Mouse (Mus musculus): ENCODE measurements around the gene Msh3.
A peak's percentile ranks its signal among the peaks of the same experiment; 100 is the strongest.

Gene Msh3

DNA sequence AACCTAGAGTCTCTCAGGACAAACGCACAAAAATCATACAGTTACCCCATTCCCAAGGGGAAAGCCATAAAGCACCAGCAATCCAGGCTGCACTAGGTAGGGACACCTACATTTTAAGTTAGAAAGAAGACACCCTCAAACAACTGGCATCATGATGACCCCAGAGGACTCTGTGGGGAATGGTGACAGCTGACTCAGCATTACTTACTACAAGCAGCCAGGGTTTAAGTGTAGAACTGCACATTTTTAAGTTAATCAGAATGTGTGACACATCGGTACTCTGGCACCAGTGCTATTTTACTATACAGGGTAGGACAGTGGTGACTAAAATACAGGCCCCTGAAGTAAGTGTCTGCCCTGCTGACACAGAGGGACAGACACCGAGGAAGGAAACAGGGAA, 24.2 kb downstream of the Msh3 start:
- DNase-seq (ENCODE audit: low read depth, low spot score) = no peak

DNA sequence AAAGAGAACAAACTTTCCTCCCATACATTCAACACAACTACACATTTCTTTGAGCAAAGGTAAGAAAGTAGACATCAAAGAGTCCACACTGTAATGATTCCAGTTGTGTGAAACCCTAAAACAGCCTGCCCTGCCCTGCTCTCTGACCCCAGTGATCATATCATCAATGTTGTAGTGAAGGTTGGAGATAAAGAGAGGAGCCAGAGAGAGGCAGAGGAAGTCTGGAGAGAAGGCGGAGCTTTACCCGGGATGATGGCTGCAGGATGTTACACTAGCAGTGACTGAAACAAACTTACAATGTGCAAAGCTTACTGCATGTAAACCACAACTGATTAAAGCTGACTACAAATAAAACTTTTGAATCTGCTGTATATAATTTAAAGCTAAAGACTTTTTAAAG, 26.8 kb downstream of the Msh3 start:
- DNase-seq (ENCODE audit: low read depth, low spot score) = no peak

DNA sequence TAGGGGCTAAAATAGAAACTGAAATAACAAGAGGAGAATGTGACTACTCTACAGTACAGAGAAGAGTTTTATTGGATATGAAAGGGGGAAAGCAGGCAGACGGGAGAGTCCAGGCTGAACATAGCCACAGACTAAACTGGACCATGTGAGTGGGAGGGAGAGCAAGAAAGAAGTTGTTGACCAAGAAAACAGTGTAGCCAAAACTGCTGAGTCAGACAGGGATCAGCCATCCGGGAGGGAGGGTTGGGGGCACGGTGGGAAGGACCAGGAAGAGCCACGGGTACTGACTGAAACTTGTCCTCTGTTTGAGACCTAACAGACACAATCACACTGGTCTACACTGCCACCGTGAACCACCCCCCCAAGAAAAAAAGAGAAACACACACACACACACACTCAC, 28.8 kb downstream of the Msh3 start:
- peak; percentile 17 for DNase-seq (ENCODE audit: low read depth, low spot score)

DNA sequence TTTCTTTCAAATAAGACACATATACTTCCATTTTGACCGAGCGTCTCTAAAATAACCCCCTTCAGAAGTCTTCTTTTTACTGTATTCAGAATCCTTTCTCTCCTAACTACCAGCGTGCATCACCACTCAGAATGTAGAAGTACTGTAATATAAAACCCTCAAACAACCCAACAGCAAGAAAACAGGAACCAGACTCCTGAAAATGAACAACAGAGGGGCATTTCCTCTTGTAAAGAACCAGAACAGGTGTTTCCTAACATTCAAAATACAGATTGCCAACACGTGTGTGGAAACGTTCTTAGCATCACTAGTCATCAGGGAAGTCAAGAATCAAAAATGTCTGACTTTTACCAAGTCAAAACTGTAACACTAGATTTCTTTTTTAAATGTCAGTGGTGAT, 34.0 kb downstream of the Msh3 start:
- DNase-seq (ENCODE audit: low read depth, low spot score) = no peak

DNA sequence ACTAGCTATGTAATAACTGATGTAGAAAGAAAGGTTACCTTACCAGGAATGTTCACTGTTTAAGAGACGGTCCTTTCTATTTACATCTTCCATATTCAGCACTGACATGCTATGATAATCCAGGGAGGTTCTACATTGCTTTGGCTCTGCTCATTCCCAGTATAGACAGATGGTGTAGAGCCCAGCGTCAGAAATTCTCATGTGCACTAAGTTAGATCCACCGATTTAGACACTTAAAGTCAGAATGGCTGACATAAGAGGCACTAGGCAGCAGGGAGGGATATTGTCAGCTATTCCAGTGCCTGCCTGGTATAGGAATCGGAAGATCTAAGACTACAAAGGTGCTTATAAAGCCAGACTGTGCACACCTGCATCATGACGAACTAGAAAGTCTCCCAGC, 40.2 kb downstream of the Msh3 start:
- DNase-seq (ENCODE audit: low read depth, low spot score) = no peak

DNA sequence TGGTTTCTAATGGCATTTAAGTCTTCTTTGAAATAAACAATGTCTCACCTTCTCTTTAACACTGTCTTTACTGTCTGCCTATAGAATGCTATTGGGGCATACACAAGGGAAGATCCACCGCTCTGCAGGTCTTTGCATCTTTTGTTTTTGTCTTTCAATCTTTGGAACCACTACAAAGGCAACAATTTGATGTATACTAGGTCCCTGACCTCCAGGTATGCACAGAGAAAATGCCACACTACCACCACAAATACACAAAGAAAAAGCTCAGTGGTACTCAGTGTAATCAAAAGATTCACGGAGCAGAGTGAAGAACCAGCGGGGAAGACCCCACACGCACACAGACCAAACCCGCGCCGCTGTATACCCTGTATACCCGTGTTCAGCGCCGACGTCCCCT, 49.1 kb downstream of the Msh3 start, which contains the start of gene Gm20379:
Gene Gm20379, plus strand, starts transcription at position 301 of the 400 bp plus-strand sequence.
- DNase-seq (ENCODE audit: low read depth, low spot score) = no peak

DNA sequence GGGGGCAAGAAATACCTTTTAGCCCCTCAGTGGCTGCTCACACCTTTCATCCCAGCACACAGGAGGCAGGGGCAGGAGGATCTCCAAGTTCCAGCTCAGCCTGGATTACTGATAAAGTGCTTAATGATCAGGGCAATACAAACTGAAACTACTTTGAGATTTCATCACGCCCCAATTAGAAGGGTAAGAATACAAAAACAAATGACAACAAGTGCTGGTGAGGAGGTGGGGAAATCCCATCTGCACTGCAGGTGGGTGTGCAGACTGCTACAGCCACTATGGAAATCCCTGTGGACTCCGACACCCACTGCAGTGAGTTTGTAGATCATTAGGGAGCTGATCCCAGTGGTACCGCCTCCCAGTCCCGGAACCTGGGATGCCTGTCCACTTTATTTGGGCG, 50.5 kb downstream of the Msh3 start:
- no peak for DNase-seq (ENCODE audit: low read depth, low spot score)

DNA sequence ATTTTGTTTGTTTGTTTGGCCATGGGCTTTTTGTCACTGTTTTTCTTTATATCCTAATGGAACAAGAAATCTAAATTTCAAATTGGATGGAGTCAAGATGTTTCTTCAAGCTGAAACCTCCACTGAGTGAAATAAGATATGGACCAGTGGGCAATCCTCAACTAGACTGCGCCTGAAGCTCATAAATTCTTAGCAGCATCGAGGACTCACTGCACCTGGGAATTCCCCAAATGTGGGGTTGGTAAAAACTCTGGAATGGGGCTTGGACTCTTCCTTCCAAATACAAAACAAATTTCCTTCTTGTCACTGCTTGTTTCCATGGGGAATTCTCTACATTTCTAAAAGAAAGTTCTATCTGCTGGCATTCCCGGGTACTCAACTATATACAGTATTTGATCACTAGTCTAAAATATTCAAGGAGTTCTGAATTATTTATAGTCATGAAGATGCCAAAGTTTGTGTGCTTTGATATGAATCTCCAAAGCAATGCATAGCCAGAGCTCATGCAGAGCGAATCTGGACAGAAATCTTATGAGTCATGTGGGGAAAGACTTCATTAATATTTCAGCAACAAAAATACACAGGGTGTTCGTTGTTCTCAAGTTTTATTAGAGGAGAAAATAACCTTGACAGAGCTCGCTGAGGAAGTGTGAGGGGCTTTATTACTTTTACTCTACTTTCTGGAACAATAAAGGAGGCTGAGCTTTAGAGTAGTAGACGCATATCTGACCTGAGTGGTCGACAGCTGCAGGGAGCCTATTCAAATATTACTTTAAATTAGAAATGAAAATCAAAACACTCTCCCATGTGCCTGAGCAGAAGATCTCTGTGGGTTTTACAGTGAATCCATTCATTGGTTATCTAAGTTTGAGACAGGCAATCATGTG, 51.5 kb downstream of the Msh3 start:
- no peak for DNase-seq (ENCODE audit: low read depth, low spot score)

DNA sequence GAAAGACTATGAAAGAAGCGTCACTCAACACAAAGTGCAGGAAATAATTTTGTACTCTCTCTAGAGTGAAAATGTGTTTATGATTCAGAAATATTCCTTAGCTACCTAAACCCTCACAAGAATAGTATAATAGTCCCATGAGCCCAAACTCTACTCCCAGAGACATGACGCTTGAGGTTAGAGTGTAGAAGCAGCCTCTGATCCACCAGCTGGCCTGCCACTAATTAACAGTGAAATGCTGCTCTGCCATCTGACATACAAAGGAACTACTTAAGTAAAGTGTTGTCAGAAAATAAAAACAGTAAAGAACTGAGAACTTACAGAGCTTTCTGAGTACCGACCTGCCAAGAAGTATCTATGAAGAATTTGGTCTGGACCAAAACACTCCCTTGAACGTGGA, 52.3 kb downstream of the Msh3 start:
- DNase-seq (ENCODE audit: low read depth, low spot score) = no peak

DNA sequence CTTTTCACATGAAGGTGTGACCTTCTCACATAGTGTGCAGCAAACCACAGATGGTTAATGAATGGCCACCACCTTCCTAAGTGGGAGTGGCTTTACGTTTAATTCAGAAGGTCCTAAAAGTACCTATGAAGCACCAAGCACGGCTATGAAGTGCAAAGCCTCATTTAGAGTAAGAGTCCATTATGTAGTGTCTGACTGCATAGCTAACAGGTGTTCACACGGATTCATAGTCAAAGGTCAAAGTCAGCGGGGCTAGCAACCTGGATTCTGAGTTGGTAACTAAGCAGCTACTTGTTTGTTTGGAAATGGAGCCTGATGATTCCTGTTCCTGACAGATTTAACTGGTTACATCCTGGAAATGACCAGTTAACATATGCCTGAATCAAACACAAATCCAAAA, 53.0 kb downstream of the Msh3 start:
- no peak for DNase-seq (ENCODE audit: low read depth, low spot score)

DNA sequence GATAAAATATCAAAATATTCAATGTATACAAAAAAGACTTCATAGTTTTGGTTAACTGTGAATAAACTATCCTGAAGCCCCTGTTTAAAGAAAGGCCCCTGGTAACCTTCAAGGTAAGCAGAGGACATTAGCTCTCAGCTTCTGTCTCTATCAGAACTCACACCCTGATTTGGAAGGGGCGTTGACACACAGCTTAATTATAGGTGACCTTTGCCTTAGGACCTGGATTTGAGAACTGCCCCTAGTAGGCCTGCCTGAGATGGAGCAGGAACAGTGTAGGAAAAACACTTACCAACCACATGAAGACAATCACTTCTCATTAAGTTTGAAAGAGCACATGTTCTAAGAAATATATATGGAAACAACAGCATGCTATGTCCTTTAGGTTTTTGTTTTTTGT, 55.3 kb downstream of the Msh3 start:
- DNase-seq (ENCODE audit: low read depth, low spot score) = no peak

DNA sequence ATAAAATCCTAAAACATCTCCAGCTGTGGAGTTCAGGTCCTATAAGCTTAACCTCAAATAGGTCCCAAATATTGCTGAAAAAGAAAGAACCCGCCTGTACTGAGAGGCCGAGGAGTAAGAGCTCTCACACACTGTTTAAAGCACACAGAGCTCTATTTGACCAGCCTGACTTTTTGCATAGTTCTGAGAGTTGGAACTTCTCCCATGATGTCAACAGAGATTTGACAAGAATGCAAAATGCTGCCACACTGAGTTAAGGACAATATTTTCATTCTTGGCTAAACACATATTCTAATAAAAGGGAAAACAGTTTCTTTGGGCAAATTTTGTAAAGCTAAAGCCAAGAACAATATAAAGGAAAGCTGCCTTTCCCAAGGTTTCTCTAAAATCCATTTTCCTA, 57.8 kb downstream of the Msh3 start:
- DNase-seq (ENCODE audit: low read depth, low spot score) = no peak

DNA sequence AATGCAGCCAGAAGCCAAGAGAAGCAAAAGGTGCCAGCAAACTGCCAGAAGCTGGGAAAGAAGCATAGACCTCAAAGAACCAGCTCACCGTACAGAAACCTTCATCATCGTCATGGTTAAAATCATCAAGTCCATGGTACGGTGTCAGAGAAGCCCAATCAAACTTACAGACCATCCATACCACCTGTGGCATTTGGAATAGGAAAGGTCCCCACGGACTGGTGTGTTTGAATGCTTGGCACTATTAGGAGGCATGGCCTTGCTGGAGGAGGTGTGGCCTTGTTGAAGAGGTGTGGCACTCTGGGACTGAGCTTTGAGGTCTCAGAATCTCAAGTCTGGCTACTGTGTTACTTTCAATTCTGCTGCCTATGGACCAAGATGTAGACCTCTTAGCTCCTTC, 58.3 kb downstream of the Msh3 start:
- DNase-seq (ENCODE audit: low read depth, low spot score) = no peak

DNA sequence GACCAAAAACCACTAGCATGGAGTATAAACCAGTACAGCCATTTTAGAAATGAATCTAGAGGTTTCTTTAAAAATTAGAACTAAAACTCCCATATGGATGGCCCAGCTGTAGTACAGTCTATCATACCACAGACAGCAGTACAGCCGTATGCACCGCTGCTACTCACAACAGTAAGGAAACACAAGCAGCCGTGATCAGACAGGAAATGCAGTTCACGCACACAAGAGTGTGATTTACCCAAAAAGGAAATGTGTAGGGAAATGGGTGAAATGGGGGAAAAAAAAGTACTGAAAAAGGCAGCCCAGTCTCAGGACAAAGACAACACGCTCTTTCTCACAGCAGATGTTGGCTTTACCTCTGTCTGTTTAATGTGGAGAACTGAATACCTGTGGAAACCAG, 60.9 kb downstream of the Msh3 start:
- DNase-seq (ENCODE audit: low read depth, low spot score) = no peak

DNA sequence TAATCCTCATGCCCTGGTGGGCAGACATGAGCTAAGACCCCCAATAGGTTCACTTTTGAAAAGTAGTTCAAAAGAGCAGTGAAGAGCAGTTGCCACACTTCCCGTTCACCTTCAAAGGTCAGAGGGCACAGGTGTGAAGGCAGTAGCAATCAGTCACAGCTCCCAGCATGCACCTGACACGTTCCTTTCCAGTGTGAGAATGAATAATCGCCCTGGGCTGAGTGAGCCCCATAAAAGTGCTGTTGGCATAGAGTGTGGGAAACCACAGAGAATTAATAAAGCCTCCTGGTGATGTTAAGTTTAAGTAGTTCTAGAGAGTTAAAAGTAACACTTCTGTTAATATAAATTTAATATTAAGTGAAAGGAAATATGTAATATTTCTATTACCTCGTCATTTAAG, 63.2 kb downstream of the Msh3 start:
- no peak for DNase-seq (ENCODE audit: low read depth, low spot score)

DNA sequence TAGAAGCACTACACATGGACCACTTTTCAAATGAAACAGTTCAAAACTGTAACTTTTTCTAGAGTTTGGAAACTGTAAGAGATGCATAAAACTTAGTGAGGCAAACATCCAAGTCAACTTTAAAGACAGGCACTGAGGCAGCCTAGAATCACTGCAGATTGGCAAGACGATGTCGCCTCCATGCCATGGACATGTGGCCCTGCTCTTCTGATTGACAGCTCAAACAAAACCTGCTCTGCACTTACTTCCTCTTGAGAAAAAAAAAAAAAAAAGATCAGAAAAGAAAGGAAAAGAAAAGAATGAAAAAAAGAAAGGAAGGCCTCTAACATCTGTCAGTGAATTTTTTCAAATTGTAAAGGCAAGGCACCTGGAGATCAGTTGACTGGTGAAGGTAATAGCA, 77.8 kb downstream of the Msh3 start:
- DNase-seq (ENCODE audit: low read depth, low spot score) = no peak

DNA sequence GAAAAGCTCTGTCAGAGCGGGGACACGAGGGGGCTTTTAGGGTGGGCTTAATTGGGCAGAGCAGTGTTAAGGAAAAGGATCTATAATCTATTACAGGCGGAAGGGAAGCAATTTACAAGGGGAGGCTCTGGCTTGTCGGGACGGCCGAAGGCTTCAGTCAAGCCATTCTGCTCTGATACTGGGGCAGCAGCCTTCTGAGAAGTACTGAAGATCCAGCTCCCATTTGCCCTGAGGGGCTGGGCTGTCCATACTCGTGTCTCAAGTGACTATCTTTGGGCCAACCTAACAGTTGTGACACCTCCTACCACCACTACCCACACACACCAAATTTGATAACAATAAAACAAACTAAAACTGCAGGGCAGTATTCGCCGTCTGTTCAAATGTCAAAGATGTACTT, 79.5 kb downstream of the Msh3 start:
- no peak for DNase-seq (ENCODE audit: low read depth, low spot score)

DNA sequence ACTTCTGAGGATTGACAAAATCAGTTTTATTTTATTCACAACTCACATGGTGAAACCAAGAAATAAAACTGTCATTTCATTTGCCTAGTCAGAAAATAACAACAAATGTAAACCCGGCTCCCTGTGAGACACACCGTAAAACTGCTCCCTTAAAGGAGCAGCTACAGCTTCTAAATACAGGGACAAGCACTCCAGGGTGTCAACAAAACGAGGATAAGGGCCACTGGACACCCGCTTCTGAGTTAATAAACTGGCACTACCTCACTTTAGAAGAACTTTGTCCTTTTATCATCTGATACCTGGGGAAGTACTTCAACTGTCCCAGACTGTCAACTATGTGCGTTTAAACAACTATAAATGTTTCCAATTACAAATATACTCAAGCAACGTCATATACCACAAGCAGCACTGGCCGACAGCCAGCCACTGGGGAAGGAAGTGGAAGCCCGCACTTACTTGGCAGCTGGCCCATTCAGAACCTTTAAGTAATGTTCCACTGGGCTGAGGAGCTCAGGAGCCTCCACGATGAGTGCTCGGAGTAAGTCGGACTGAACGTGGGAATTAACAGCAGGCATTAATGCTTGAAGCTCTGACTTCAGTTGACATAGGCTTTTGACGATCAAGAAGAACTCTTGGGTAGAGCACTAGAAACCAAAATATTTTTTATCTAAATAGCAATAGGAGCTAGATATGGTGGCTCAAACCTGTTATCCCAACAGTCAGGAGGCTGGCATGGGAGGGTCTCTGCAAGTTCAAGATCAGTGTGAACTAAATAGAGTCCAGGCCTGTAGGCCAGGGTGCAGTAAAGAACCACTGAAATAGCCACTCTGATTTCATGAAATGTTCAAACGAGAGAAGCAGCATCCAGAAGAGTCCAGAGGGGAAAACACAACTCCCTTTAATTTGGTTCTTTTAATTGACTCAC, 80.3 kb downstream of the Msh3 start:
- DNase-seq (ENCODE audit: low read depth, low spot score) = no peak

DNA sequence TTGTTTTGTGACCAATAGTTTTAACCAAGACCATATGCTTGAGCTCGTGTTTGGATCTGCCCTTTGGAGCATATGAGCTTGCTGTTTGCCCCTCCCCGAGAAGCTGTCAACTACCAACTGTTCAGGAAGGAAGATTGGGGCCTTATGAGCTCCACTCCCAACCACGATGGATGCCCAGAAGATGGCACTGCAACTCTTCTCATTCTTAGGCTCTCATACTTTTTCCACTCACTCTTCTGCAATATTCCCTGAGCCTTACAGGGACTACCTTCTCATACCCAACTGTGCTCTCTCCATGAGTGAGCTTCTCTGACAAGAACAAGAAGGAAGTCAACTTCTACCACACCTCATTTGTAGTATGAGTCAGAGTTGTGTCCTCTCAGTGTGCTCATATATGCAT, 87.7 kb downstream of the Msh3 start:
- DNase-seq (ENCODE audit: low read depth, low spot score) = peak; percentile 21

DNA sequence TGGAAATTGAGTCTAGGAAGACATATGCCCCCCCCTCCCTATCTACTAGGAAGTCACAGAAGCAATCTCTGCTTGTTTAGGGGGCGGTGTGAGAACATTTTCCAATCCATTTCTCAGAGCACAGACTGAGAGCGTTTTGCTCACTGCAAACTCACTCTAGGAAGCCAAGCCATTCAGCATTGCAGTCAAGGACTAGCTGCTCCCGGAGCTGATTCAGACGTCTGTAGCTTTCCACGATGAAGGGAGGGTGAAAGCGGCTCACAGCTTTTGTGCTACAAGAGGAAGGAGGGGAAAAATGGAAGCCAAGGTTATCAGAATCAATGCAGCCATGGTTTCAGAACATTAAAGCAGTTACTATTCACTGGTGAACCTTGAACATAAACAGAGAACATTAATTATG, 91.2 kb downstream of the Msh3 start:
- no peak for DNase-seq (ENCODE audit: low read depth, low spot score)

DNA sequence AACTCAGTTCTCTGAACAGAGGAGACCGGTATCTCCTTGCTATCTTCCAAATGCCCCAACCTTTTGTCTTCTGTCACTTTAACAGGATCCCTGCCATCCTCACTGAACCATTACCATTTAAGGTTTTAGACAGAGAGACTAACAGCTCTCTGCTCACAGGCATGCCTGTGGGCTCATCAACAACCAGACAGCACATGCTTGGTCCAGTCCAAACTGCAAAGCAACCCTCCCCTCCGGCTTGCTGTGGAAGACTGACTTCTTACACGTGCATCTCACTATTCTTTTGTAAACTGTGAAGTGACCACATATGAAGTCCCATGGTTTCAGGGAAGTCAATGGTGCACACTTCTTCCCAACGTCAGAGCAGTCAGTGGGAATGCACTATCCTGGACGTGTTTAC, 93.5 kb downstream of the Msh3 start:
- DNase-seq (ENCODE audit: low read depth, low spot score) = no peak

DNA sequence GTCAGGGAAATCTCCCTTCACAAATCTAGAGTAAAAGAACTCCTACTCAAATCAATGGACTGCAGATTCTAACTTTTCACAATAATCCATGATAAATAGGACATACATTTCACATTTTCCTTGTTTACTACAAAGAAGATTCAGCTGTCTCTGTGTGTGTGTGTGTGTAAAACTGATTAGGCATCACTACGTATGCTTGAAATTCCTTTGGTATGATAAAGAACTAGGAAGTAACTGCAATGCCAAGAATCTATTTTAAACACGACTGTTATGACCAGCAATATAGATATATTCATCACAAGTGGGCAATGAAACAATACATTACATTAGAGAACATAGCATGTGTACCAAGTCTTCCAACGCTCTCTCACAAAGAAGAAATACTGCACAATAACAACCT, 99.3 kb downstream of the Msh3 start:
- no peak for DNase-seq (ENCODE audit: low read depth, low spot score)

DNA sequence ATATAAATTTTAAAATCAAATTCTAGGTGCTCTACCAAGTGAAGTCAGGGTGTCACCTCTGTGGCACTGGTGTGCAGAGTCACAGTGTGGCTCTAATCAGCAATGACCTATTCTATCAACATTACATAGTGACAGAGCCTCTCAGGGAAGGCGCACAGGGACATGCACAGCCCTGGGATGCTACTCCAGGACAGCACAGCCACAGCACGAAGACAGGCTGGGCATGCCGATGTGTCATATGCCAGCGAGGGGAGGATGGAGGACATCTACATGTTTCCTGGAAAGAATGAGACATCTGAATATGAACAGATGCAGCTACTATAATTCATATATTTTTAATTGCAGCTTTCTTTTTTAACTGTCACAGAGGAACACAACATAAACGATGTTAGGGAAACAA, 101.0 kb downstream of the Msh3 start:
- DNase-seq (ENCODE audit: low read depth, low spot score) = no peak
